Mouse (Mus musculus): ENCODE results near the gene Ckm. TPM values are rescaled to one million over a fixed set of nuclear protein-coding genes. Genes with fewer than 3 reads are reported as not detected.
A peak's percentile ranks its signal among the peaks of the same experiment; 100 is the strongest.

Ckm gene
- polyA plus RNA-seq, 1 experiment, result 1,561 TPM

- H3K27me3 ChIP-seq (ENCODE audit: control insufficient read depth, insufficient read depth, insufficient read length), result no peaks in the 10 kb centered on the region
- H3K79me2 ChIP-seq (ENCODE audit: control insufficient read depth, insufficient read depth), result peaks cover 9% of the 10 kb centered on the region
- H3K4me2 ChIP-seq (ENCODE audit: low read depth), result no peak overlapping the region
- peaks cover 5% of the 10 kb centered on the region for H3K36me3 ChIP-seq (ENCODE audit: control insufficient read depth, insufficient read depth)
- no peak overlapping the region for H3K4me3 ChIP-seq
- no peak for TF ChIP-seq SRF (IDR thresholded peaks at IDR 0.05; ENCODE audit: control insufficient read depth, insufficient read length, low read depth)
- TF ChIP-seq POLR2A (IDR thresholded peaks at IDR 0.05; ENCODE audit: insufficient read length, low read depth), result no peak
- TF ChIP-seq CEBPB (IDR thresholded peaks at IDR 0.05; ENCODE audit: insufficient read depth, poor library complexity, severe bottlenecking), result no peak
- TF ChIP-seq MYOG (IDR thresholded peaks at IDR 0.05; ENCODE audit: control insufficient read depth in 1 of 3, insufficient read depth in 1 of 3, insufficient read length in 2 of 3, low read depth in 2 of 3), result no peak
- TF ChIP-seq USF1 (IDR thresholded peaks at IDR 0.05; ENCODE audit: low read depth), result no peak
- TF ChIP-seq MAX (IDR thresholded peaks at IDR 0.05; ENCODE audit: low read depth), result no peak
- no peak for TF ChIP-seq POLR2AphosphoS2 (IDR thresholded peaks at IDR 0.05; ENCODE audit: insufficient read length, low read depth)
- no peak for TF ChIP-seq E2F4 (IDR thresholded peaks at IDR 0.05; ENCODE audit: insufficient read depth)
- no peak for TF ChIP-seq TCF3 (IDR thresholded peaks at IDR 0.05; ENCODE audit: insufficient read length, low read depth)
- TF ChIP-seq MYOD1 (IDR thresholded peaks at IDR 0.05; ENCODE audit: control insufficient read depth in 1 of 3, insufficient read length in 2 of 3, low read depth in 2 of 3), result no peak
- TF ChIP-seq REST (IDR thresholded peaks at IDR 0.05; ENCODE audit: insufficient read depth, insufficient read length), result no peak
- no peak for TF ChIP-seq TCF12 (IDR thresholded peaks at IDR 0.05; ENCODE audit: insufficient read depth, poor library complexity, severe bottlenecking)
- no peak overlapping the region for H3ac ChIP-seq (ENCODE audit: control insufficient read depth, insufficient read length)
These were observed 26.5 kb upstream of the Ckm start for GRCm38 (mm10) chr7:19378049-19378448.

- Histone ChIP-seq H3ac (ENCODE audit: control insufficient read depth, insufficient read length) (peak within 1 kb of the TSS; percentile 75), H3K27me3 (ENCODE audit: control insufficient read depth, insufficient read depth, insufficient read length) (no peaks in the 10 kb centered on the region), H3K4me3 (peak within 1 kb of the TSS; percentile 51), H3K4me2 (ENCODE audit: low read depth) (peak within 1 kb of the TSS; percentile 88), H3K36me3 (ENCODE audit: control insufficient read depth, insufficient read depth) (no peaks in the 10 kb centered on the region), H3K79me2 (ENCODE audit: control insufficient read depth, insufficient read depth) (peaks cover 16% of the 10 kb centered on the region)
- no peak for TF ChIP-seq MYOG (IDR thresholded peaks at IDR 0.05; ENCODE audit: control insufficient read depth in 1 of 3, insufficient read depth in 1 of 3, insufficient read length in 2 of 3, low read depth in 2 of 3)
- TF ChIP-seq E2F4 (IDR thresholded peaks at IDR 0.05; ENCODE audit: insufficient read depth), result no peak
- TF ChIP-seq MAX (IDR thresholded peaks at IDR 0.05; ENCODE audit: low read depth), result no peak
- no peak for TF ChIP-seq MYOD1 (IDR thresholded peaks at IDR 0.05; ENCODE audit: control insufficient read depth in 1 of 3, insufficient read length in 2 of 3, low read depth in 2 of 3)
- no peak for TF ChIP-seq USF1 (IDR thresholded peaks at IDR 0.05; ENCODE audit: low read depth)
- no peak for TF ChIP-seq CEBPB (IDR thresholded peaks at IDR 0.05; ENCODE audit: insufficient read depth, poor library complexity, severe bottlenecking)
- TF ChIP-seq SRF (IDR thresholded peaks at IDR 0.05; ENCODE audit: control insufficient read depth, insufficient read length, low read depth), result peak; percentile 55
- no peak for TF ChIP-seq REST (IDR thresholded peaks at IDR 0.05; ENCODE audit: insufficient read depth, insufficient read length)
- TF ChIP-seq POLR2A (IDR thresholded peaks at IDR 0.05; ENCODE audit: insufficient read length, low read depth), result peak; percentile 47
- no peak for TF ChIP-seq TCF3 (IDR thresholded peaks at IDR 0.05; ENCODE audit: insufficient read length, low read depth)
- TF ChIP-seq POLR2AphosphoS2 (IDR thresholded peaks at IDR 0.05; ENCODE audit: insufficient read length, low read depth), result no peak
- TF ChIP-seq TCF12 (IDR thresholded peaks at IDR 0.05; ENCODE audit: insufficient read depth, poor library complexity, severe bottlenecking), result no peak
These were observed 23.0 kb upstream of the Ckm start, which contains the start of gene Ercc2 for GRCm38 (mm10) chr7:19381377-19382165. Gene Ercc2, plus strand, starts transcription at chr7:19382010.

DNA sequence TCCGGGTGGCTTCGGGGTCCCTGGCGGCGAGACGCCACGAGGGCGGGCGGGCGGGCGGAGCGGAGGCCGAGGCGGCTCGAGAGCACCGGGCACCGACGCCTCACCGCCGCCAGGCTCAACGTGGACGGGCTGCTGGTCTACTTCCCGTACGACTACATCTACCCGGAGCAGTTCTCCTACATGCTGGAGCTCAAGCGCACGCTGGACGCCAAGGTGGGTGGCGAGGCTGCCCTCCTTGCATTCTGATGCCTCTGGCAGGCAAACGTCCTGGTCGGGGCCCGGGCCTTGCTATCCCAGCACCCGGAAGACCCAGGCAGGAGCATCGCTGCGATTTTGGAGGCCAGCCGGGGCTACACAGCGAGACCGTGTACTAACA lies 22.4 kb upstream of the Ckm start:
- TF ChIP-seq REST (IDR thresholded peaks at IDR 0.05; ENCODE audit: insufficient read depth, insufficient read length) (no peak), MYOG (IDR thresholded peaks at IDR 0.05; ENCODE audit: control insufficient read depth in 1 of 3, insufficient read depth in 1 of 3, insufficient read length in 2 of 3, low read depth in 2 of 3) (no peak), USF1 (IDR thresholded peaks at IDR 0.05; ENCODE audit: low read depth) (no peak), SRF (IDR thresholded peaks at IDR 0.05; ENCODE audit: control insufficient read depth, insufficient read length, low read depth) (no peak), MAX (IDR thresholded peaks at IDR 0.05; ENCODE audit: low read depth) (no peak), POLR2A (IDR thresholded peaks at IDR 0.05; ENCODE audit: insufficient read length, low read depth) (peak; percentile 4), TCF3 (IDR thresholded peaks at IDR 0.05; ENCODE audit: insufficient read length, low read depth) (no peak), MYOD1 (IDR thresholded peaks at IDR 0.05; ENCODE audit: control insufficient read depth in 1 of 3, insufficient read length in 2 of 3, low read depth in 2 of 3) (no peak), TCF12 (IDR thresholded peaks at IDR 0.05; ENCODE audit: insufficient read depth, poor library complexity, severe bottlenecking) (no peak), CEBPB (IDR thresholded peaks at IDR 0.05; ENCODE audit: insufficient read depth, poor library complexity, severe bottlenecking) (no peak), POLR2AphosphoS2 (IDR thresholded peaks at IDR 0.05; ENCODE audit: insufficient read length, low read depth) (peak; percentile 16)
- Histone ChIP-seq H3K4me2 (ENCODE audit: low read depth) (peak overlapping the region; percentile 88), H3K36me3 (ENCODE audit: control insufficient read depth, insufficient read depth) (no peaks in the 10 kb centered on the region), H3K79me2 (ENCODE audit: control insufficient read depth, insufficient read depth) (peaks cover 16% of the 10 kb centered on the region), H3ac (ENCODE audit: control insufficient read depth, insufficient read length) (peak overlapping the region; percentile 75), H3K4me3 (peak overlapping the region; percentile 51), H3K27me3 (ENCODE audit: control insufficient read depth, insufficient read depth, insufficient read length) (no peaks in the 10 kb centered on the region)

- no peaks in the 10 kb centered on the region for H3K27me3 ChIP-seq (ENCODE audit: control insufficient read depth, insufficient read depth, insufficient read length)
- no peak for TF ChIP-seq USF1 (IDR thresholded peaks at IDR 0.05; ENCODE audit: low read depth)
- no peak for TF ChIP-seq MAX (IDR thresholded peaks at IDR 0.05; ENCODE audit: low read depth)
- TF ChIP-seq POLR2AphosphoS2 (IDR thresholded peaks at IDR 0.05; ENCODE audit: insufficient read length, low read depth), result no peak
- no peak for TF ChIP-seq CEBPB (IDR thresholded peaks at IDR 0.05; ENCODE audit: insufficient read depth, poor library complexity, severe bottlenecking)
- TF ChIP-seq TCF12 (IDR thresholded peaks at IDR 0.05; ENCODE audit: insufficient read depth, poor library complexity, severe bottlenecking), result no peak
- TF ChIP-seq E2F4 (IDR thresholded peaks at IDR 0.05; ENCODE audit: insufficient read depth), result no peak
- H3K4me2 ChIP-seq (ENCODE audit: low read depth), result no peak overlapping the region
- H3K79me2 ChIP-seq (ENCODE audit: control insufficient read depth, insufficient read depth), result peaks cover 16% of the 10 kb centered on the region
- H3ac ChIP-seq (ENCODE audit: control insufficient read depth, insufficient read length), result no peak overlapping the region
- H3K4me3 ChIP-seq, result peak overlapping the region; percentile 51
- H3K36me3 ChIP-seq (ENCODE audit: control insufficient read depth, insufficient read depth), result no peaks in the 10 kb centered on the region
These were observed 20.9 kb upstream of the Ckm start for GRCm38 (mm10) chr7:19383708-19384107.

Measured in myocyte (in vitro differentiated cells).